Mouse (Mus musculus) kidney, adult 8-10 months (tissue): ENCODE measurements around the gene Ttc19.
"Not testable (repeated sequence)": the region's sequence is repeated elsewhere in the genome, so short reads cannot be mapped to it uniquely, and the experiment has no call there.

Experiments used
- DNase-seq, 2 experiments: peaks; one replicate each; pipeline ENCODE4 v3.0.0; 2022

Ttc19 gene

GRCm38 (mm10) chr11:62280675-62281600, at the start of gene Ttc19, which contains the start of gene Zswim7:
Gene Ttc19 (plus strand): TSS chr11:62281473.
Gene Zswim7 (minus strand): TSS chr11:62281375.
- peak; percentile 86 to 90 for DNase-seq

- DNase-seq, result peak; percentile 60 to 62
Measured at GRCm38 (mm10) chr11:62240631-62241261, 40.5 kb upstream of the Ttc19 start.

GRCm38 (mm10) chr11:62243871-62244270, 37.4 kb upstream of the Ttc19 start:
- DNase-seq, result no peak

GRCm38 (mm10) chr11:62244471-62244870, 36.8 kb upstream of the Ttc19 start:
- no peak for DNase-seq

- DNase-seq, result no peak
Measured at GRCm38 (mm10) chr11:62247759-62248400, 33.4 kb upstream of the Ttc19 start.

GRCm38 (mm10) chr11:62248401-62249244, 32.6 kb upstream of the Ttc19 start, which contains the start of gene Adora2b:
Gene Adora2b (plus strand): TSS chr11:62248984.
- peak; percentile 45 to 64 for DNase-seq

GRCm38 (mm10) chr11:62249266-62250037, 31.8 kb upstream of the Ttc19 start:
- peak; percentile 60 to 75 for DNase-seq

- no peak for DNase-seq
Measured at GRCm38 (mm10) chr11:62251047-62251446, 30.2 kb upstream of the Ttc19 start.

- DNase-seq, result no peak
Measured at GRCm38 (mm10) chr11:62253380-62253779, 27.9 kb upstream of the Ttc19 start.

- DNase-seq, result no peak
Measured at GRCm38 (mm10) chr11:62259214-62259613, 22.1 kb upstream of the Ttc19 start.

- no peak for DNase-seq
Measured at GRCm38 (mm10) chr11:62263599-62263998, 17.7 kb upstream of the Ttc19 start.

GRCm38 (mm10) chr11:62264018-62264417, 17.3 kb upstream of the Ttc19 start:
- DNase-seq, result no peak

GRCm38 (mm10) chr11:62265642-62266041, 15.6 kb upstream of the Ttc19 start:
- DNase-seq, result no peak

- DNase-seq, result no peak
Measured at GRCm38 (mm10) chr11:62266466-62267214, 14.6 kb upstream of the Ttc19 start.

- no peak for DNase-seq
Measured at GRCm38 (mm10) chr11:62268381-62268780, 12.9 kb upstream of the Ttc19 start.

- DNase-seq, result no peak
Measured at GRCm38 (mm10) chr11:62269097-62269496, 12.2 kb upstream of the Ttc19 start.

GRCm38 (mm10) chr11:62270851-62271250, 10.4 kb upstream of the Ttc19 start:
- DNase-seq, result no peak

- DNase-seq, result no peak
Measured at GRCm38 (mm10) chr11:62277086-62277485, 4.2 kb upstream of the Ttc19 start.

GRCm38 (mm10) chr11:62278027-62278426, 3.2 kb upstream of the Ttc19 start:
- peak; percentile 44 to 86 for DNase-seq

GRCm38 (mm10) chr11:62281601-62281997, 326 bp downstream of the Ttc19 start:
- peak; percentile 75 to 79 for DNase-seq

- DNase-seq, result not testable (repeated sequence)
Measured at GRCm38 (mm10) chr11:62284020-62284419, 2.7 kb downstream of the Ttc19 start.
